Mouse (Mus musculus): ENCODE measurements around the gene Hspg2.

DNA sequence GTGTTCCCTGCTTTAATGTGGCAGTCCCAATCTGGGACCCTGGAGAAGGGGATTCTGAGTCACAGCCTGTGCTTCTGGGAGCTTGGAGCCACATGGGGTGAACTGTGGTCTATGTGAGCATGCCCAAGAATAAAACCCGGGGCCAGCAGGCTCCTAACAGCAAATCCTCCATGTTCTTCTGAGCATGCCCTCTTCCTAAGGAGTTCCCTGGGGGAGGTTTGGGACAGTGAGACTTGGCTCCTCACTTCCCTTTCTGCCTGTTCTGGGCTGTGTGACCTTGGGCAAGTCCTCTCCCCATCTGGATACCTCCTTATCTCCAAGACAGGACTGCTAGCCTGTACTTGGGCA is 12.4 kb downstream of the Hspg2 start:
- no peak for TF ChIP-seq CTCF (IDR thresholded peaks at IDR 0.05; ENCODE audit: insufficient read depth, low read length)
- TF ChIP-seq POLR2A (IDR thresholded peaks at IDR 0.05; ENCODE audit: borderline replicate concordance, extremely low read depth, low read depth, low read length): no peak
